Mouse (Mus musculus) lung, postnatal 10 days (tissue): ENCODE data around the gene Tor3a.
"Not testable (repeated sequence)": the region's sequence is repeated elsewhere in the genome, so short reads cannot be mapped to it uniquely, and the experiment has no call there.

Experiments
- DNase-seq: peaks from one replicate; pipeline ENCODE4 v3.0.0; 2021

The Tor3a gene

DNA sequence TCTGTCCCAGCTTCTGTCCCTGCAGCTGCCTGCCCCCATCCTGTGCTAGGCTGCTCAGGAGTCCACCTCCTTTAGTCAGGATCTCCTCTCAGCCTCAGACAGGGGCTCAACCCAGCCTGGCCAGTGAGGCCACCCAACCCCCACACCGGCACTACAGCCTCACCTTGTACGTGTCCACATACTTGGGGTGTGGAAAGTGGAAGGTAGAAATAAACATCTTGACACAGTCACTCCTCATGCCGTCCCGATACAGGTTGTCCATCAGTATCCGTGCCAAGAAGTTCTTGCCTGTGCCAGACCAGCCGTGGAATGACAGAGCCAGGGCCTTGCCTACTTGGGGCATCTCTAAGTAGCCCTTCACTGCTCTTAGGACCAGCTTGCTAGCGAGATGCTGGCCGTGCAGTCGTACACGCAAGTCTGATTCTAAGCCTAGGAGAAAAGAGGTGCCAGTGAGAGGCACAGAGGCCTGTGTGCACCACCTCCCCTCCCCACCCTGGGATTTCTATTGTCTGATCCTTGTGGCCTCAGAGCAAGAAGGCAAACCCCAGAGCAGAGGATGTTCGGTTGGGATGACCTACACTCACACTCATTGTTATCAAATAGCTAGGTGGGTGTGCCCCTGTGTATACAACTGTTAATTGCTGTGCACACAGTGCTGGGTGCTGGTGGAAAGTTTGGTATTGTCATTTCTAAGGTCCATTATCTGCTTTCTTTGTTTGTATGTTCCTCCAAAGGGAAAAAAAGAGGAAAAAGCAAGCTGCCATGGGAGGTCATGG lies 4.8 kb downstream of the Tor3a start:
- peak; percentile 50 for DNase-seq

DNA sequence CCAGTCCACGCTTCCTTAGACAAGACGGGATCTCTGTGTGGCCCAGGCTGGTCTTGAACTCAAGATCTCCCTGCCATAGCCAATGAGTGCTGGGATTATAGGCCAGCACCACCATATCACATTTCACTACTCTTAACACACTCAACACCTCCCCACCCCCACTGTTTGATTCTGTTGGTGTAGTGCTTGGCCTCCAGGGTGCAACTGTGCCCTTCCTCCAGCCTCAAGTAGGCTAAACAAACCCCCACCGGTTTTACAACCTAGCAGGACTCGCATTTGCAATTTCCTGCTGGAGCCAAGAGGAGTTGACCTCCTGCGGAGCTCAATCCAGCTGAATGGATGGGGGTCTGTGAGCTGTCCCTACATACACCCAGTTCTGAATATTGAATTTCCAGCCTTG lies 5.6 kb downstream of the Tor3a start:
- DNase-seq, result peak; percentile 59

DNA sequence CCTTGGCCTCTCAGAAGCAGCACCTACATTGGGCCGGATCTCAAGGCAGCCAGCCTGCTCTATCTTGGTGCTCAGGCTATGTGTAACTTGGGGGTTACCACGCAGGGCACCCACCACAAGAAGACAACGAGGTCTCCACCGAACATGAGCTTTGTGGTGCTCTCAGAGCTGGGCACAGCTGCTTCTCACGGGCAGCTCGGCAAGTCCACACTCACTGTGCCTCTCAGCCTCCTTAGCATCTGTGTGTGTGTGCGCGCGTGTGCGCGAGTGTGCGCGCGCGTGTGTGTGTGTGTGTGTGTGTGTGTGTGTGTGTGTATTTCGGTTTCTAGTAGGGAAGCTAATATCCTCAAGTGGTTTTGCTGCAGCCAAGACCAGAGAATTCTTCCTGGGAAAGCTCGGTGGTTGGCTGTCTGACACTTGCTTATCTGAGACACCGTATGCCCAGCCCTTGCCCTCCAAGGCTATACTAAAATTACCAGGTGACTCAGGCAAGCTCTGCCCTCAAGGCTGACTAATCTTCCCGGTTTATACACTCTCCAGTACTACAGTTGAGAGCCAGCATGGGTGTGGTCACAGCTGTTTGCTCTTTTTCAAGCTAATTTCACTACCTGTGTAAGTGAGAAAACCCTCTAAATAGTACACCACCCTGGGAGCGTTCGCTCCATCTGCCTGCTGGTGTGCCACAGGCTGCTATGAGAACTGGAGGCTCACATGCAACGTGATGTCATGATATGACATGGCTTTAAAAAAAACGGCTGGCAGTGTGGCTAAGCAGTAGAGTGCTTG lies 6.8 kb downstream of the Tor3a start:
- peak; percentile 60 for DNase-seq

DNA sequence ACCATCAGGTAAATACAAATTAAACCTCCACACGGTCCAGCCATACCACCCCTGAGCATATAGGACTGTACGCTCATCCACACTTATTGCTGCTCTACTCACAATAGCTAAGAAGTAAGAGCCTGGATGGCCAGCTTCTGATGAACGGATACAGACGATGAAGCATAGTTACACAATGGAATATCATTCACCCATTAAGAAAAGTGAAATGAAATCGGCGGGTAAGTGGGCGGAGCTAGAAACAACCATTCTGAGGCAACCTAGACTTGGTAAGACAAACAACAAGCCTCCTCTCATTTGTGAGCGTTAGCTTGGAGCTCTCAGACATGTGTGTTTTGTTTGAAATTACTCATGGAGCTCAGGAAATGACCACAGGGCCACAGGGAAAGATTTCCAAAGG lies 8.4 kb downstream of the Tor3a start:
- peak; percentile 43 for DNase-seq

DNA sequence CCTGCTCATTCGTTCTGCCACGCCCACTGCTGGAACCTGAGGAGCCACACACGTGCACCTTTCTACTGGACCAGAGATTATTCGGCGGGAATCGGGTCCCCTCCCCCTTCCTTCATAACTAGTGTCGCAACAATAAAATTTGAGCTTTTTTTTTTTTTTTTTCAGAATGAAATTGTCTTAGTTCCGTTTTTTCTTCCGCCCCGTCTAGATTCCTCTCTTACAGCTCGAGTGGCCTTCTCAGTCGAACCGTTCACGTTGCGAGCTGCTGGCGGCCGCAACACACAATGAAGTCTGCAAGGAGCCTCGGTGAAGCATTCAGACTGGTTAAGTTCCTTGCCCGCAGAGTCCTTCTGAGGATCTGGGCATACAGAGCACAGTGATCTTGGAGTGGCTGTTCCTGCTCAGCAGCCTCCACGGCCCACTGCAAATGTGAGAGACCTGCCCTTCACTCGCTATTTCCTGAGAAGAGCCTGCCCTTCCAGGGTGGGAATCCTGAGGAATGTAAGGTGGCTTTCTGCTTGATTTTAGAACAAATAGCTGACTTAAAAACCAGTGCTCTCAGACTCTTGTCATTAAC lies 13.4 kb downstream of the Tor3a start:
- not testable (repeated sequence) for DNase-seq

DNA sequence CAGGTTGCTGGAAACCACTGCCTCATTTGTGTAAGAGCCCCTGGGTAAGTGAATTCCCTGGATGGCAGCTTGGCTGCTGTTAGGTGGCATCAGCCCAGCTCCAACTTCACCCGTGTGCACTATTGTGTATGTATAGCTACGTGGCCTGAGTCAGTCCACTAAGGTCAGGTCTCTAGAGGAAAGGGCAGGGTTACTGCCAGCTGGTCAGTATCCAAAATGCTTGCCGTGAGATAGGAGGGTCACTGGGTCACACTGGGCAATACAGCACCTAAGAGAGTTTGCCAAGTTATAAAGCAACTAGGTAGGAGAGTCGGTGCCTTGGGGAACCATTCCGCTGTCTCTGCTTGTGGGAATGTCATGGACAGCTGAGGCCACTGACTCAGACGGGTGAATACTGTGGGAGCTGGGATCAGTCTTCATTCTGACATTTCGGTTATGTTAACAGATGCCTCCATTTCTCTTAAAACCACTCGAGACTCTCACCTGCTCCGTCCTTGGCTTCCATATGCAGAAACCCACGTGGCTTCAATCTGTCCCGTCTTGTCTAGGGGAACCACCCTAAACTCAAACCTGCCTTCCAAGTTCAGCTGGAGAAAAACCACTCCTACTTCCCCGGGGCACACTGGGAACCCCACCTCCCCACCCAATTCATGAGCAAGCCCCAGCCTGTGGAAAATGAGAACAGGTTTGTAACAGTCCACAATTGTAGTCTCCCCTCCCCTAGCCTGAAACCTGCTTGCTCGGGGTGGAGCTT lies 14.1 kb downstream of the Tor3a start:
- DNase-seq, result no peak

DNA sequence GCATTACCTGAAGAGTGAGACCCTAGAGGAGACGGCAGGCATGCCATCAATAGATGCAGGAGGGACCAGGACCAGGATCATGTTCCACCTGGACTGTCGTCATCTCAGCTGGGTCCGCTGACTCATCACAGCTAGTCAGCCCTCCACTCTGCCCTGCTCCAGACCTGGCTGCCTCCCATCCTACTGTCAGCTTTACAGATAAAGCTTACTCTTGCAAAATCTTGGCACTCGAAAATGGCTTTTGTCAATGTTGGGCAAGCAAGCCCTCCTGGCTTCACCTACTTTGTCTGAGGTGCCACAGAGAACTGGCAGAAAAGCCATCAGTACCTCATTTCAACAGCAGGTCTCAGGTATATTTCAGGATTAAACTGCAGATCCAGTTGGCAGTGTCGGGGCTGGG lies 15.5 kb downstream of the Tor3a start:
- DNase-seq, result no peak

DNA sequence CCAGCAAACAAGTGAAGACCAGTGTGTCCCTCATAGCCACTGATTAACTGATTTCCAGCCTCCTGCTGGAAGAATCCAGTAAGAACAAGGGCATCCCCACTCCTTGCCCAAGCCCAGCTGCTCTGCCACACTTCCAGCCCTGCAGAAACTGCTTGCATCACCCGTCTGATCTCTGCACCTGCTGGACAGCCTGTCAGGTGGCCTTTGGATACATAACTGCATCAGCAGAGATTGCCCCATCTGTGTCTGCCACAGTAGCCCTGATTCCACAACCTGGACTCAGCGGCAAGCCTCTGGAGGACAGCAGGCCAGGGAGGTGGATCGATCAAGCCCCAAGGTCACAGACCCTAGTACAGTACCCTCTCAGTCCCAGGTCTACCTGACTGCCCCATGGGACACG lies 16.6 kb downstream of the Tor3a start:
- no peak for DNase-seq

DNA sequence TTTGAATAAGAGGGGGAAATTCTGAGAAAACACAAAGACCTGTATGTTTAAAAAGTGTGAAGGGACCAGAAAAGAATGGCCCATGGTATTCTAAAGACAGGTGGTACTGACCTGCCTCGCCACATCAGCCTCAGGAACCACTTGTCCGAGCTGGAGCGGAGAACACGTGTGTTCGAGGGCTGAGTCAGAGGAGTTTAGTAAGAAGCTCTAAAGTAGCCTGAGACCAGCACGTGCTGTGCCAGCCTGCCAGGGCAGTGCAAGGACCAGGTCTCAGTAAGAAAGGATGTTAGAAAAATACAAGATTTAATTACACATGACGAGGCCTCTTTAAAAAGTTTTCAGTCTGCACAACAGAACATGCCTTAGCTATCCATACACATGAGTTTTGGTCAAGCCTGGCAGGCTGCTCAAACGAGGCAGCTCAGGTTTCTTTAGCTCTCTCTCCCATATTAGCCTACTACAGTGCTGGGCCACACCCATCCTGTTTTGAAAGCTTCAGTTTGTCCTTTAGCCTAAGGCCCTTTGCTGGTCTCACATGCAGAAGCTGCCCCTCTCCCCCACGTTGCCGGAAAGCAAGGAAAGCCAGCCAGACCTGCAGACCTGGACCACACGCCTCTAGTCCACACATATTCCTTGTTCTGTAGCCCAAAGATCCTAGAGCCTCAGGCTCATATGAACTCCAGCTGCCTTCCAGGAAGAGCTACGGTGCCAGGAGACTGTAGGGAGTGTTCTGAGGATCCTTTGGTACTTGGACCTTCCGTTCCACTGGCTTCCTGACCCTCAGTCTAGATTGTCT lies 19.2 kb downstream of the Tor3a start:
- DNase-seq, result peak; percentile 36

DNA sequence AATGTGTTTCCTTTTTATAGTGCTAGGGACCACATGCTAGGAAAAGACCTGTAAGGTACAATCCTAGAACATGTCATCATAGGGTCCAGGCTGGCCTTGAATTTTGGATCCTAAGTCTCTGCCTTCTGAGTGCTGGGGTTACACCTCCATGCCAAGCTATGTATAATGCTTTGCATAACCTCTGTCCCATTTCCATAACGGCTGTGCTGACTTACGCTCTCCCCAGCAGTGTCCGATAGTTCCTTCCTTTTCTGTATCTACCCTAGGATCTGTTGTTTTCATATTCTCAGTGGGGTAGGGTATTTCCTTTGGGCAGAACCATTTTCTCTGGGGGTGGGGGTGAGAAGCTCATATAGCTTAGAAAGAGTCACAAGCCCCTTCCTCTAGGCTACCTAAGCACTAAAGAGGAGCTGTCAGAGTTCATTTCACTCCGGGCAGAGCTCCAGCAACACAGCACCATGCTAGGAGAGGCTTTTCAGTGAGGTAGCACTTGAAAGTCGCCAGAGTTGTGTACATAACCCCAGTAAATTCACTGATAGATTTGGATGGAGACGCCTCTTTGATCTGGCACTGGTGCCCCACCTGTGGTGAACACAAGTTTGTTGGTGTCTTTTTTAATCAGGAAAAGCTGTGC lies 21.9 kb downstream of the Tor3a start:
- no peak for DNase-seq

DNA sequence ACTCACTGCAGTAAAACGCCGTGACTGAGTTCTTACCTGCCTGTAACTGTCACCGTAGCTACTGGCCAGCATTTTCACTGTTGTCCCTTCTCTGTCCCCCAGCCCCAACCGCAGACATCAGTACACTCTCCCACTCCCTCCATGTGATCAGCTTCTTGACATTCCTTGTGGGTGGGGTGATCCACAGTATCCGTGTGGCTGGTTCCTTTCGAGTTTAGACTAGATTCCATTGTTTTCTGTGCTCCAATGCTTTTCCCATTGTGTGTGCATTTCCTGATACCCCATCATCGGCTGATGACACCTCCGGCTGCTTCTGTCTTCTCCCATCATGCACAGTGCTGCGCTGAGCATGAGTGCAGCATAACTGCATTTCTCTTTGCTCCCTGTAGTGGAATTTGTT lies 23.5 kb downstream of the Tor3a start:
- DNase-seq, result peak; percentile 35

DNA sequence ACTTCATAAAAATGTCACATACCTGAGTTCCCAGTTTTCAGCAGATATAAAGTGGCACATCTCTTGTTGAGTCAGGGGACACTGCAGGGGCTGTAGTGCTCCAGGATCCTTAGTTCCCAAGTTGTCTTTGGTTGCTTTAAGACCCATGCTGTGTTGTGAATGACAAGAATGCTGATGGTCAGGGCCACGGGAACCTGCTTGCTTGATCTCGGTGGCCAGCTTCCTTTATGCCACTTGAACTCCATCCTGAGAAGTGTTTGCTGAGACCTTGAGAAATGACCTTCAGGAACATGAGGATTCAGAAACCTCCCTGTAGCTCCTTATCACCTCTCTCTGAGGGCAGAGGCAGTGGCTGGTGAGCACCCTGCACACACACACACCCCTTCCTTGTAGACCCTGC lies 25.5 kb downstream of the Tor3a start:
- no peak for DNase-seq

DNA sequence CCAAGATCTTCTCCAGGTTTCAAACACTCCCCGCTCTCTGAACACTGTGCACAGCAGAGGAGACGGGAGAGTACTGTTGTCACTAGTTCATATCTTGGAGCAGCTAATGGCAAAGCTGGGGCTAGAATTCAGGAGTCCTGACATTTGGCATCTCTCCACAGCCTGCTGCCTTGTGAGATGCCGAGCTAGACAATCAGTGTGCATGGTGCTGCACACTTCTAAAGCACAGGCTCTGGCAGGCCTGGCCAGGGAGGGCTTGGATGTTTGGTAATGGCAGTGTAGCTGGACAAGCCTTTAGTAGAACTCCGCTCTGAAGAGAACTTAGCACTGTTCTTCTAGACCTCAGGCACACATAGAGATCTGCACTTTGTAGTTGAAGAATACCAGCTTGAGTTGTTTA lies 28.2 kb downstream of the Tor3a start:
- DNase-seq, result no peak

DNA sequence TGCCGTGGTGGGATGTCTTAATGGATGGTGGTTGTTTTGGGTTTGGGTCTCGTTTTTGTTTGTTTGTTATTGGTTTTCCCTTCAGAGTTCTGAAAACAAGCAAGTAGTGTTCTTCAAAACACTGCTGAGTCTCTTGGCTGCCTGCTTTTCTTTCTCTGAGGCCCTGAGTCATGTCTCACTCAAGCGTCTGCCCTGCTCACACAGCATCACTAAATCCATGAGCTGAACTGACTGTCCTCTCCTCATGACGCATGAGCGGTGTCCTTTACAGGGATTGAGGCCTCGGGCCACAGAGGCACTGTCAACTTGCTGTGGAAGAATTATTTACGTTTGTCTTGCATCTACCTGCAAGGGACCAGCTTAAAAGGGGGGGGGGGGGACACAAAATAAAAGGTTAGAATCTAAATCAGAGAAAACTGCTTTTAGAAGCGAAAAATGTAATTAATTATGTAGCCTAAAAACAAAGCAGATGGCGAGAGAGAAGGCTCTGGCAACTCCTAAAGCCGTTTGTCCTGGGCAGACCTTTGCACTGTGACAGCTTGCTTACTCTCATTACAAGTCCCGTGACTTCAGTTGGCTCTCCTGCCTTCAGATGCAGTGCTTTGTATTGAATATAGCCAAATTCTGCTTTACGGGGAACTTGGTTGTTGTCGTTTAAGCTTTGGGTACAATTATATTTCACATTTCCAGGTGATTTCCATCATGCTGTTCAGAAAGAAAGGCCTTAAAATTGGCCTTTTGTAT lies 29.2 kb downstream of the Tor3a start:
- DNase-seq, result no peak

DNA sequence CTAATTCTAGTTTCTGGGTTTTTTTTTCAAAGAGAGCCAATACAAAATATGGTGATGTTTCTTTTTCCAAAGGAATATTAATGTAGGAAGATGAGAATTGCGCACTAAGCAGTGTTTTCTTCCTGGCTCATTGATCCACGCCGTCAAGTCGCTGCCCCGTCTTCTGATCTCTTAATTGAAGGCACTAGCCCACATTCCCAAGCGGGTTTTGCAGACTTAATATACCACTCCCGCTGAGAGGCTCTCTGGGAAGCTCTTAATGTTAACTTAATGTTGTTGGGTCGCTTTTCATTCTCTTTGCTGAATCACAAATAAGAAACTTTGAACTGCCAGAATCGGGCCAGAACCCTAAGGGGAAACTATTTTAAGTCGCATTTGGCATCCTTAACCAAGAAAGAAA lies 30.1 kb downstream of the Tor3a start:
- DNase-seq, result no peak

DNA sequence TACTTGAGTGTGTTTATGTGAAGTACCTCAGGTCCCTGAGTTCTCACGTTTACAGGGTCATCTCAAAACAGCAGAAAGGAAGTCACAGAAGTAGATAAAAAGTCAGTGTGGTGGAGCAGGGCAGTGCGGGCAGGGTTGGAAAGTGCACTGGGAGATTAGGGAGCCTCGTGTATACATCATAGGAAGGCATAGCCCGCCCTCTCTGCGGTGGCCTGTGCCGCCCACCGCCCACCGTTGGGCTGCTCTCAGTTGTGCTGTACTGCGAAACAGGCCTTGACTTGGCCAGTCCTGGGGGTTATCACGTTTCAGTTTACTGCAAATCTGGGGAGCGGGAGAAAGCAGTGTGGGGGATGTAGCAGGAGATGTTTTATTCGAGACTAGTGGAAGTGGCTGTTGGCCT lies 31.3 kb downstream of the Tor3a start:
- DNase-seq, result no peak

DNA sequence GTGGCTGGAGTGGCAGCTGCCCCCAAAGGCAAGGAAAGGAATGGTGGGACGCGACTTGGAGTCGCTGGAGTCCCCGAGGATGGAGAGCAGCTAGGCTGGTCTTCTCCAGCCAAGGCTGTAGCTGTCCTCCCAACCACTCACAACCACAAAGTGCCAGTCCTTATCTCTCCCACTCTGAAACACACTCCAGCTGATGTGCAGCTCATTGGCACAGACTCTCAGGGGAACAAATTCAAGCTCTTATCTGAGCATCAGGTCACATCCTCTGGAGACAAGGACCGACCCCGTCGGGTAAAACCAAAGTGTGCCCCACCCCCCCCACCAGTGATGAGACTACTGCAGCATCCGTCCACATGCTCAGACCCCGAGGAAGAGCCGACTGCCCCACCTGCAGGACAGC lies 32.3 kb downstream of the Tor3a start:
- no peak for DNase-seq

DNA sequence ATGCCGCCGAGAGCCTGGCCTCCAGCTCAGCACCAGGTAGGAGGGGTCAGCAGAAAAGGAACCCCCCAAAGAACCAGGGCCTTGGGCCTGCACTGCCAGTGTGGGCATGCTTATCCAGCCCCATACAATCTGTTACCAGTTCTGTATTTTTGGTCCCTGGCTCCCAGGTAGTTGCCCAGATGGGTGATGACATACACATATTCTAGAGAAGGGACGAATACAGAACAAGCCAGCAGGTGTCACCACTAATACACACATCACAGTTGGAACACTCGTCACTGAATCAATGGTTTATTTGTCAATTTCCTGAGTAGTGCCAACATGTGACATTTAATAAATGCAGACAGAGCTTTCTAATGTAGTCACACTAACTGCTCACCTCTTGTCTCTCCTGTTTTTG lies 33.6 kb downstream of the Tor3a start:
- DNase-seq, result peak; percentile 23

DNA sequence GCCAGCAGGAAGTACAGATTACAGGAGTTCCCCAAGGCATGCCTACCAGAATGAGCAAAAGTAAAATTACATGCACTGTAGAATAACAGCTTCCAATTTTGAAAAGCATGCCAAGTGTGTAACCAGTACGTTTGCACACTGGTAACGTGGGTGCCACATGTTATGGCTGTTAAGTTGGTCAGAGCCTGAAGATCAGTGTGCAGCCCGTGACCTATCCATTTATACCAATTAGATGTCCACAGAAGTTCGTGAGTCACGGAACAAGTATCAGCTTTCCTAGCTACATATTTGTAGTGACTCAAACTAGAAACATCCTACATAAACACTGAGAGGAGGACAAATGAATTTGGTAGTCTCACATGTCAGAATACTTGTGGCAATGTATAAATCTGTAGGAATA lies 34.7 kb downstream of the Tor3a start:
- no peak for DNase-seq

DNA sequence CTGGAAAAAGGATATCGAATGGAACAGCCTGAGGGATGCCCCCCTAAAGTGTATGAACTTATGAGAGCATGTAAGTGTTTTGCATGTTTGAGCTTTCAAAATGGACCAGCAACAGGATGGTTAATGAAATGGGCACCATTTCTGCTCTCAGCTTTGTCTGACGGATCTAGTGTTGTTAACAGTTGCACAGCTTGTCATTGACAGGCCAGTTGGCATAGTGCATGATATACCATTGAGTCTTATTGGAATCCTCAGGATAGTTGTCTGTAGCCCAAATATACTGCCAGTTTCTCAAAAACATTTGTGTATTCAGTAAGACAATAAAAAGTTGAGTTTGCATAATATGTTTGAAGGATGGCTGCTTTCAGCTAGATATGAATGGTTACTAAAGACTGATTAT lies 39.0 kb downstream of the Tor3a start:
- DNase-seq, result no peak

DNA sequence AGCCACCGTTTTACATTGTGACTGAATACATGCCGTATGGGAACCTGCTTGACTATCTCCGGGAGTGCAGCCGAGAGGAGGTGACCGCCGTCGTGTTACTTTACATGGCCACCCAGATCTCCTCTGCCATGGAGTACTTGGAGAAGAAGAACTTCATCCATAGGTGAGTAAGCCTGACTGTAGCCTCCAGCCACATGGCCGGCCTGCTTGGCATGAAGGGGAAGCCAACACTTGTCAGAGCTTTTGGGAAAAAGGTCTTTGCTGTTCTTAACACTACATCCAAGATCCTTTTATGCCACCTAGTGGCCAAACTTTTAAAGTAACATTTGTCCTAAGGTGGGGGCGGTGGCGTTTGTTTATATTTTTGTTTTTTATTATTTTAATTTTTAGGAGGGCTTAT lies 41.1 kb downstream of the Tor3a start:
- DNase-seq, result peak; percentile 63
